Mouse (Mus musculus): ENCODE data around the gene Ppp3ca. TPM values are rescaled to one million over a fixed set of nuclear protein-coding genes. Genes with fewer than 3 reads are reported as not detected.

Gene Ppp3ca
- polyA plus RNA-seq, 1 experiment from 2014 or later, result 10.2 TPM

DNA sequence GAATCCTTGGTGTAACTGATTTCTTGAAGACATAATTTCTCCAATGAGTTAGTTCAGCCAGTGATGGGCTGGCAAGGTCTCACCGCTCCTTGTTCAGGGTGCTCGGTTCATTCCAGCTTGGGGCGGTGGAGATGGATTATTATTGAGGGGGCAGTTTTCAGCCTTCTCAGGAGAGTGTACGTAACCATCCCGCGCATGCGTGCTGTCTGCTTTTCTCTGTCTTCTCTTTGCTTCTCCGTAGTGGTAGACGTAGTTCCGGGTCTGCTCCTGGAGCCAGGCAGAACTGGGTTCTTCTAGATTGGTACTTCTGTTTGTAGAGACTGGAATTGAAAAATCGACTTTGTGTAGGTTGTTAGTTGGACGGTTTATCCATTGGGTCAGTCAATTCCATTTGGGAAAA is 89.5 kb downstream of the Ppp3ca start:
- Histone ChIP-seq H3K4me2 (ENCODE audit: low read depth, low read length) (no peak overlapping the region), H3K36me3 (ENCODE audit: control insufficient read depth, insufficient read depth) (no peaks in the 10 kb centered on the region), H3K4me3 (ENCODE audit: low read depth, low read length) (no peak overlapping the region), H3K27ac (ENCODE audit: low read length) (no peak overlapping the region), H3K27me3 (ENCODE audit: control insufficient read depth, insufficient read depth, low read depth, low read length) (no peaks in the 10 kb centered on the region), H3K9ac (ENCODE audit: low read depth, low read length) (no peak overlapping the region), H3K9me3 (replicated peaks; ENCODE audit: control insufficient read depth, low read length) (no peaks in the 10 kb centered on the region), H3K4me1 (ENCODE audit: control insufficient read depth, low read depth, low read length) (no peaks in the 10 kb centered on the region; the same call in 1 of the 2 replicates)
- WGBS (ENCODE audit: insufficient replicate concordance), result 83% methylated on average over 12 of the region's 12 CpGs
- no peak for ATAC-seq (ENCODE audit: low read depth)

DNA sequence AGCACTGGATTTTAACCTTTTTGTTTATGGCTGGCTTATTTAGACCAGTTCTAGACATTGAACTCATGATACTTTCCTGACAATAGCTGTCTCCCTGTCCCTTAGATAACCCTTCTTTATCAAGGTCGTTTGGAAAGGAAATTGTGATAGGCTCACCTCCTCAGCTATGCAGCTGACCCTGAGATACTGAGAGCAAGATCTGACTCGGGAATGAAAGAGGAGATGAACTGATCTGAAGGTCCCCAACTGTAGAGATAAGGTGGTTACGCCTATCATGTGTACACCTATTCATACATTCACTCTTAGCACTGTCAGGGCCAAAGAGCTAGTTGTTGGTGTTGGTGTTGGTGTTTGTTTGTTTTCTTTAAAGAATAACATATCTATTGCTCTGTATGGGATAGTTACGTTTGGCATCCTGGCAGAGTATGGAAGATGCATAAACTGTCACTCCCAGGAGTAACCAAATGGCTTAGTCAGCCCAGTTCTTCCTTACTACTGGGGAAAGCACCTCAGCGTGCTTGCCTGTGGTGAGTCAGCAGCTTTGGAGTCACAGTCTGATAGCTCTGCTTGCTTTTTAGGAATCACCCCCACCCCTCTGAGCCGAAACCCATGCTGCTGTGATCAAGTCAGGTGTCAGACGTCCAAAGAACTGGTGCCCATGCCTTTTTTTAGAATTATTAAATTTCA is 91.5 kb downstream of the Ppp3ca start:
- H3K4me2 ChIP-seq (ENCODE audit: low read depth, low read length), result no peak overlapping the region
- ATAC-seq (ENCODE audit: low read depth), result peak; percentile 70

DNA sequence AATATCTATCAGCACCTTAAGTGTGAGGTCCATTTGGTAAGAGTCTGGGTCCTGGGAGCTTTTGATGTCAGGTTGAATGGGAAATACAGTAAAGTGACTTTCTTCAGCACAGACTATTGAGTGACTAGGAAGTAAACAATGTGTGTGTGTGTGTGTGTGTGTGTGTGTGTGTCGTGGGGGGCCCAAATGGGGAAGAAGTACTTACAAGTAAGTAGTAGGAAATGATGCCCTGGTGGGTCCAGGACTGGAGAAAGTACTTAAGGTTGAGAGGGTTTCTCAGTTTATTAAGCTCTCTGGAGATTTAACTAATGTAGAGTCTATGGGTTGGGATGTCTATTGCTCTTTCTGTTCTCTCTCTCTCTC is 92.0 kb downstream of the Ppp3ca start:
- Histone ChIP-seq H3K9ac (ENCODE audit: low read depth, low read length) (no peak overlapping the region), H3K4me1 (ENCODE audit: control insufficient read depth, low read depth, low read length) (no peaks in the 10 kb centered on the region; the same call in 1 of the 2 replicates), H3K27ac (ENCODE audit: low read length) (no peak overlapping the region), H3K27me3 (ENCODE audit: control insufficient read depth, insufficient read depth, low read depth, low read length) (no peaks in the 10 kb centered on the region), H3K9me3 (replicated peaks; ENCODE audit: control insufficient read depth, low read length) (no peaks in the 10 kb centered on the region), H3K36me3 (ENCODE audit: control insufficient read depth, insufficient read depth) (no peaks in the 10 kb centered on the region), H3K4me3 (ENCODE audit: low read depth, low read length) (no peak overlapping the region), H3K4me2 (ENCODE audit: low read depth, low read length) (no peak overlapping the region)
- no peak for ATAC-seq (ENCODE audit: low read depth)
- 13% methylated on average over 1 of the region's 1 CpGs for whole genome bisulfite sequencing (ENCODE audit: insufficient replicate concordance)

More for the DNA sequence above, 91.5 kb downstream of the Ppp3ca start:
- Histone ChIP-seq H3K9ac (ENCODE audit: low read depth, low read length) (no peak overlapping the region), H3K9me3 (replicated peaks; ENCODE audit: control insufficient read depth, low read length) (no peaks in the 10 kb centered on the region), H3K36me3 (ENCODE audit: control insufficient read depth, insufficient read depth) (no peaks in the 10 kb centered on the region), H3K27me3 (ENCODE audit: control insufficient read depth, insufficient read depth, low read depth, low read length) (no peaks in the 10 kb centered on the region), H3K4me1 (ENCODE audit: control insufficient read depth, low read depth, low read length) (no peaks in the 10 kb centered on the region; the same call in 1 of the 2 replicates), H3K4me3 (ENCODE audit: low read depth, low read length) (no peak overlapping the region), H3K27ac (ENCODE audit: low read length) (no peak overlapping the region)
- WGBS (ENCODE audit: insufficient replicate concordance), result 21% methylated on average over 7 of the region's 7 CpGs

GRCm38 (mm10) chr3:136763717-136764270 is 93.9 kb downstream of the Ppp3ca start:
- H3K27ac ChIP-seq (ENCODE audit: low read length), result no peak overlapping the region
- ATAC-seq (ENCODE audit: low read depth), result no peak
- WGBS (ENCODE audit: insufficient replicate concordance), result 55% methylated on average over 5 of the region's 5 CpGs

GRCm38 (mm10) chr3:136765569-136765968 is 95.6 kb downstream of the Ppp3ca start:
- Histone ChIP-seq H3K4me2 (ENCODE audit: low read depth, low read length) (no peak overlapping the region), H3K27me3 (ENCODE audit: control insufficient read depth, insufficient read depth, low read depth, low read length) (no peaks in the 10 kb centered on the region)
- 28% methylated on average over 2 of the region's 2 CpGs for WGBS (ENCODE audit: insufficient replicate concordance)

More at GRCm38 (mm10) chr3:136763717-136764270, 93.9 kb downstream of the Ppp3ca start:
- Histone ChIP-seq H3K27me3 (ENCODE audit: control insufficient read depth, insufficient read depth, low read depth, low read length) (no peaks in the 10 kb centered on the region), H3K36me3 (ENCODE audit: control insufficient read depth, insufficient read depth) (no peaks in the 10 kb centered on the region), H3K4me1 (ENCODE audit: control insufficient read depth, low read depth, low read length) (no peaks in the 10 kb centered on the region; the same call in 1 of the 2 replicates), H3K4me2 (ENCODE audit: low read depth, low read length) (no peak overlapping the region), H3K9me3 (replicated peaks; ENCODE audit: control insufficient read depth, low read length) (no peaks in the 10 kb centered on the region), H3K4me3 (ENCODE audit: low read depth, low read length) (no peak overlapping the region), H3K9ac (ENCODE audit: low read depth, low read length) (no peak overlapping the region)

GRCm38 (mm10) chr3:136768775-136769485 is 99.0 kb downstream of the Ppp3ca start:
- H3K4me2 ChIP-seq (ENCODE audit: low read depth, low read length), result no peak overlapping the region
- ATAC-seq (ENCODE audit: low read depth), result no peak
- H3K4me3 ChIP-seq (ENCODE audit: low read depth, low read length), result no peak overlapping the region
- H3K36me3 ChIP-seq (ENCODE audit: control insufficient read depth, insufficient read depth), result no peaks in the 10 kb centered on the region
- no peak overlapping the region for H3K27ac ChIP-seq (ENCODE audit: low read length)
- no peaks in the 10 kb centered on the region for H3K4me1 ChIP-seq (ENCODE audit: control insufficient read depth, low read depth, low read length)
- H3K27me3 ChIP-seq (ENCODE audit: control insufficient read depth, insufficient read depth, low read depth, low read length), result no peaks in the 10 kb centered on the region
- no peaks in the 10 kb centered on the region for H3K9me3 ChIP-seq (replicated peaks; ENCODE audit: control insufficient read depth, low read length)
- WGBS (ENCODE audit: insufficient replicate concordance), result 63% methylated on average over 5 of the region's 5 CpGs
- H3K9ac ChIP-seq (ENCODE audit: low read depth, low read length), result no peak overlapping the region

More at GRCm38 (mm10) chr3:136765569-136765968, 95.6 kb downstream of the Ppp3ca start:
- H3K27ac ChIP-seq (ENCODE audit: low read length), result no peak overlapping the region
- no peaks in the 10 kb centered on the region; the same call in 1 of the 2 replicates for H3K4me1 ChIP-seq (ENCODE audit: control insufficient read depth, low read depth, low read length)
- no peaks in the 10 kb centered on the region for H3K9me3 ChIP-seq (replicated peaks; ENCODE audit: control insufficient read depth, low read length)
- H3K9ac ChIP-seq (ENCODE audit: low read depth, low read length), result no peak overlapping the region
- H3K4me3 ChIP-seq (ENCODE audit: low read depth, low read length), result no peak overlapping the region
- ATAC-seq (ENCODE audit: low read depth), result no peak
- no peaks in the 10 kb centered on the region for H3K36me3 ChIP-seq (ENCODE audit: control insufficient read depth, insufficient read depth)

- H3K27me3 ChIP-seq (ENCODE audit: control insufficient read depth, insufficient read depth, low read depth, low read length), result no peaks in the 10 kb centered on the region
- WGBS (ENCODE audit: insufficient replicate concordance), result 52% methylated on average over 1 of the region's 1 CpGs
- no peaks in the 10 kb centered on the region for H3K36me3 ChIP-seq (ENCODE audit: control insufficient read depth, insufficient read depth)
- ATAC-seq (ENCODE audit: low read depth), result no peak
- no peak overlapping the region for H3K4me3 ChIP-seq (ENCODE audit: low read depth, low read length)
- H3K4me2 ChIP-seq (ENCODE audit: low read depth, low read length), result no peak overlapping the region
- no peaks in the 10 kb centered on the region for H3K4me1 ChIP-seq (ENCODE audit: control insufficient read depth, low read depth, low read length)
- no peaks in the 10 kb centered on the region for H3K9me3 ChIP-seq (replicated peaks; ENCODE audit: control insufficient read depth, low read length)
- no peak overlapping the region for H3K27ac ChIP-seq (ENCODE audit: low read length)
- H3K9ac ChIP-seq (ENCODE audit: low read depth, low read length), result no peak overlapping the region
Observed at GRCm38 (mm10) chr3:136769486-136769882, 99.6 kb downstream of the Ppp3ca start.

- Histone ChIP-seq H3K27me3 (ENCODE audit: control insufficient read depth, insufficient read depth, low read depth, low read length) (no peaks in the 10 kb centered on the region), H3K4me2 (ENCODE audit: low read depth, low read length) (no peak overlapping the region), H3K9ac (ENCODE audit: low read depth, low read length) (no peak overlapping the region), H3K4me1 (ENCODE audit: control insufficient read depth, low read depth, low read length) (no peaks in the 10 kb centered on the region), H3K4me3 (ENCODE audit: low read depth, low read length) (no peak overlapping the region), H3K27ac (ENCODE audit: low read length) (no peak overlapping the region), H3K9me3 (replicated peaks; ENCODE audit: control insufficient read depth, low read length) (no peaks in the 10 kb centered on the region), H3K36me3 (ENCODE audit: control insufficient read depth, insufficient read depth) (no peaks in the 10 kb centered on the region)
- WGBS (ENCODE audit: insufficient replicate concordance), result 61% methylated on average over 5 of the region's 5 CpGs
- ATAC-seq (ENCODE audit: low read depth), result no peak
Observed at GRCm38 (mm10) chr3:136771700-136772099, 101.8 kb downstream of the Ppp3ca start.

DNA sequence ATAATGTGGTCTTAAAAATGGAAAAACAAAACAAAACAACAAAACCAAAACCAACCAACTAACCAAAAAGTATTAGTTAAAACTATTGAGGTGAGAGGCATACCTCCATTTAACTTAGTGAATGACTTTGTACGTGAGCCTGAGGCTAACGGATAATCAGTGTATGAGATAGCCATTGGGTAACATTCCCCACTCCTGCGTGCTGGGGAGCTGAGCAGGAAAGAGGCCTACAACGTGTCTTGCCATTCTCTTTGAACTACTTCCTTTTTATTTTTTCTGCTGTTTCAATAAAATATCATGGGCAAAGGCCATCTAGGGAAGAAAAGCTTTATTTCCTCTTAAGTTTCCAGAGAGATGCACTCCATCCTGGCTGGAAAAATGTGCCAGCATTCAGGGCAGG is 103.3 kb downstream of the Ppp3ca start:
- H3K4me3 ChIP-seq (ENCODE audit: low read depth, low read length), result no peak overlapping the region
- no peak for ATAC-seq (ENCODE audit: low read depth)
- WGBS (ENCODE audit: insufficient replicate concordance), result 40% methylated on average over 4 of the region's 4 CpGs

More for the DNA sequence above, 103.3 kb downstream of the Ppp3ca start:
- Histone ChIP-seq H3K4me2 (ENCODE audit: low read depth, low read length) (no peak overlapping the region), H3K27ac (ENCODE audit: low read length) (no peak overlapping the region), H3K27me3 (ENCODE audit: control insufficient read depth, insufficient read depth, low read depth, low read length) (no peaks in the 10 kb centered on the region), H3K9ac (ENCODE audit: low read depth, low read length) (no peak overlapping the region), H3K9me3 (replicated peaks; ENCODE audit: control insufficient read depth, low read length) (no peaks in the 10 kb centered on the region), H3K36me3 (ENCODE audit: control insufficient read depth, insufficient read depth) (no peaks in the 10 kb centered on the region), H3K4me1 (ENCODE audit: control insufficient read depth, low read depth, low read length) (no peaks in the 10 kb centered on the region)

Measured in liver, embryonic 16.5 days (tissue).